Mouse (Mus musculus) G1E (cell line): ENCODE data around the gene Adcy2.

Experiments used
- CTCF ChIP-seq: IDR thresholded peaks from 2 replicates; pipeline ENCODE4 v1.5.1; 2012; ENCODE audit warnings: low read depth, low read length, inconsistent platforms, mixed read lengths
- GATA1 ChIP-seq: IDR thresholded peaks from 2 replicates; pipeline ENCODE4 v1.6.1; 2012; ENCODE audit warnings: borderline replicate concordance, low read length, inconsistent platforms, mixed read lengths
- POLR2AphosphoS5 ChIP-seq: IDR thresholded peaks from 2 replicates; pipeline ENCODE4 v1.6.1; 2012; ENCODE audit warnings: low read depth, low read length, inconsistent platforms; ENCODE audit not compliant: insufficient replicate concordance
- TAL1 ChIP-seq: conservative IDR thresholded peaks from 2 replicates; pipeline ENCODE4 v1.6.1; 2012; ENCODE audit warnings: low read depth, low read length, inconsistent platforms, mixed read lengths

DNA sequence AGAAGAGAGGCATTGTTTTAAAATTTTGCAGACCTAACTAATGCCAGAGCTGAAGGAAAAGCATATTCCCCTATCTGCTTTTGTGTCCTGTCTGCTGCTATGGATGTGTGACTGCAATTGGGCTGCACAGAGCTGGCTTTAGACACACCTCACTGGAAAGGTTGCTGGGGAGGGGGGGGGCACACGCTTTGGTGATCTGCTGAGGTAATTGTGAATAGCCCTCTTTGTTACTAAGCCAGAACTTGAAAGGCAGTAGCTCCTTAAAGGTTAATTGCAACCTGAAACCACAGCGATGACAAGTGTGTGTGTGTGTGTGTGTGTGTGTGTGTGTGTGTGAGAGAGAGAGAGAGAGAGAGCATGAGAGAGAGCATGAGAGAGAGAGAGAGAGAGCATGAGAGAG lies 25.6 kb upstream of the Adcy2 start:
- TF ChIP-seq CTCF (no peak), TAL1 (no peak), POLR2AphosphoS5 (no peak), GATA1 (no peak)
